In the genomic region with DNA sequence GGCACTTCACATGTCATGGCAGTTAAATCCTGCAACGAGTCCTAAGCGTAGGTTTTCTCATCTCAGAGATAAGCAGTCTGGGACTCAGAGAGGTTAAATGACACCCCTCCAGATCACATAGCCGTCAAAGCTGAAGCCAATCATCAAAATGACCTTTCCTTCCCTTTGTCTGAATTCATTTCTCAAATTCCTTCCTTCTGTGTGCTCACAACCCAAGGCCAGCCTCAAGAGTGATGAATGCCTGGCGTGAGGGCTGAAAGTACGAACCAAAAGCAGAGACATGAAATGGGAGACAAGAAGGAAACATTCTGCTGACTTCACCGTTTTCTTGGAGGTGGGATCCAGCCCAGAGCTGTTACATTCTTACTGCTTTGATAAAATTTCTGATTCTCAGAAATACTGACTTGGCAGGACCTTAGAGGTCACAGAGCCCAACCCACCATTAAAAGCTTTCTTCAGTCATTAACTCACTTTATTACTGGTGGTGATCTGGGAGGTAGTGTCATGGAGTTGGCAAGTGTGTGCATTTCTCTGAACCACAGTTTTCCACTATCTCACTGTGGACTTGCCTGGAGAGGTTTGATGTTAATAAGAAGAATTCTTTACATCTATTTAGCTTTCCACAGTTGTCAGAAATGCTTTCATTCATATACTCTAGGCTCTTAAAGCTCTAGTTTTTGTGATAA, we compare ENCODE assay signal across 15 mouse cellular contexts. TPM values are rescaled to one million over a fixed set of nuclear protein-coding genes. Genes with fewer than 3 reads are reported as not detected.
A peak's percentile ranks its signal among the peaks of the same experiment; 100 is the strongest.
DNase-seq lines count a peak whose midpoint lies in the region; ATAC-seq and TF ChIP-seq lines count a peak whose summit lies in the region.
"Had no signal": no experiment of that assay in that cellular context is flagged by ENCODE, and none has a peak within 500 bp of the region (broad histone marks: within the 10 kb centered on the region; RNA-seq: fewer than 3 reads in every experiment).

No protein-coding gene starts in this region.

- no peak overlapping the region for H3K9ac ChIP-seq in lung, embryonic 14.5 days
- H3K9ac ChIP-seq: hindbrain, embryonic 13.5 days; liver, embryonic 12.5 days had no signal

- peaks cover 43% of the 10 kb centered on the region for H3K4me1 ChIP-seq in heart, embryonic 10.5 days
- peaks cover 12% of the 10 kb centered on the region; the same call in 1 of the 2 replicates for H3K4me1 ChIP-seq in lung, embryonic 14.5 days (ENCODE audit: insufficient read depth)
- H3K4me1 ChIP-seq: liver, embryonic 12.5 days had no signal

- H3K4me2 ChIP-seq in lung, embryonic 14.5 days, result no peak overlapping the region
- H3K4me2 ChIP-seq: hindbrain, embryonic 13.5 days; liver, embryonic 12.5 days had no signal

- no peak for DNase-seq in heart, embryonic 10.5 days (ENCODE audit: low spot score)
- DNase-seq in heart, postnatal 36 days, result no peak
- DNase-seq in lung, embryonic 14.5 days, result peak; percentile 19
- no peak for DNase-seq in lung, postnatal 10 days
- peak; percentile 33 for DNase-seq in adrenal gland, postnatal 25 days
- DNase-seq in skeletal muscle tissue, adult 2 months (ENCODE audit: low read depth, low spot score), result peak; percentile 39
- DNase-seq in gastrocnemius, postnatal 25 days, result no peak
- DNase-seq: cerebellum, postnatal 25 days; kidney, adult 11 months; kidney, postnatal 14 days; layer of hippocampus, adult 9-11 months; retina, postnatal 1 day; thymus, postnatal 14 days had no signal

- H3K27me3 ChIP-seq in heart, embryonic 10.5 days (ENCODE audit: insufficient read depth, poor library complexity, severe bottlenecking), result no peaks in the 10 kb centered on the region
- no peaks in the 10 kb centered on the region for H3K27me3 ChIP-seq in lung, embryonic 14.5 days (ENCODE audit: insufficient read depth, low read length)
- H3K27me3 ChIP-seq: liver, embryonic 12.5 days had no signal

- ATAC-seq in lung, embryonic 14.5 days (ENCODE audit: insufficient read depth), result no peak
- ATAC-seq: liver, embryonic 12.5 days had no signal

- H3K4me3 ChIP-seq in heart, embryonic 10.5 days, result no peak overlapping the region
- H3K4me3 ChIP-seq in lung, embryonic 14.5 days (ENCODE audit: low read depth, low read length), result no peak overlapping the region
- H3K4me3 ChIP-seq: hindbrain, embryonic 13.5 days; liver, embryonic 12.5 days had no signal

- no peaks in the 10 kb centered on the region for H3K9me3 ChIP-seq in heart, embryonic 10.5 days
- no peaks in the 10 kb centered on the region for H3K9me3 ChIP-seq in lung, embryonic 14.5 days (ENCODE audit: low read depth, low read length)
- H3K9me3 ChIP-seq: hindbrain, embryonic 13.5 days; liver, embryonic 12.5 days had no signal

- intact Hi-C loops in heart, postnatal 36 days (cut with DNase I), result no loop called here

- WGBS in heart, embryonic 10.5 days, result 31% methylated on average over 6 of the region's 6 CpGs
- WGBS in lung, embryonic 14.5 days, result 17% methylated on average over 6 of the region's 6 CpGs

- no peaks in the 10 kb centered on the region for H3K36me3 ChIP-seq in heart, embryonic 10.5 days
- H3K36me3 ChIP-seq in lung, embryonic 14.5 days (ENCODE audit: insufficient read depth), result no peaks in the 10 kb centered on the region
- H3K36me3 ChIP-seq: hindbrain, embryonic 13.5 days; liver, embryonic 12.5 days had no signal

- peak overlapping the region; percentile 70 for H3K27ac ChIP-seq in heart, embryonic 10.5 days
- no peak overlapping the region for H3K27ac ChIP-seq in lung, embryonic 14.5 days (ENCODE audit: low read depth)
- H3K27ac ChIP-seq: hindbrain, embryonic 13.5 days; liver, embryonic 12.5 days had no signal

- TF ChIP-seq CTCF in lung, embryonic 14.5 days (IDR thresholded peaks at IDR 0.05; ENCODE audit: low read depth), result no peak

RNA-seq across cellular contexts. Expression of a gene that starts 29.5 kb away (rescaled TPM):
- 28.6 and 31.0 TPM in 2 replicates for polyA plus RNA-seq in heart, embryonic 10.5 days (2016; fragmentation: Nextera tagmentation; extraction: Ambion mirVana)
- total RNA-seq in heart, postnatal 36 days (2021), result 10 to 100 TPM; 45.1 to 54.8 TPM
- polyA plus RNA-seq in lung, embryonic 14.5 days (2014; fragmentation: Nextera tagmentation; extraction: Ambion mirVana), result 62.3 and 62.8 TPM in 2 replicates
- total RNA-seq in adrenal gland, postnatal 25 days (2021), result 56.7 and 63.5 TPM in 2 replicates
- total RNA-seq in gastrocnemius, postnatal 25 days (2021), result 10 to 100 TPM; 29.5 to 29.8 TPM

Comparison
In these comparisons a context has a peak if more than half of its experiments do, and no peak if none do; other contexts are left out.
1. DNase-seq: peak in lung, embryonic 14.5 days (single experiment), adrenal gland, postnatal 25 days (single experiment) and skeletal muscle tissue, adult 2 months (single experiment); none in heart, embryonic 10.5 days (single experiment), heart, postnatal 36 days (0 of 2), lung, postnatal 10 days (single experiment) and gastrocnemius, postnatal 25 days (single experiment).